Comparison of ENCODE assay signal across 8 mouse cellular contexts in the genomic region with DNA sequence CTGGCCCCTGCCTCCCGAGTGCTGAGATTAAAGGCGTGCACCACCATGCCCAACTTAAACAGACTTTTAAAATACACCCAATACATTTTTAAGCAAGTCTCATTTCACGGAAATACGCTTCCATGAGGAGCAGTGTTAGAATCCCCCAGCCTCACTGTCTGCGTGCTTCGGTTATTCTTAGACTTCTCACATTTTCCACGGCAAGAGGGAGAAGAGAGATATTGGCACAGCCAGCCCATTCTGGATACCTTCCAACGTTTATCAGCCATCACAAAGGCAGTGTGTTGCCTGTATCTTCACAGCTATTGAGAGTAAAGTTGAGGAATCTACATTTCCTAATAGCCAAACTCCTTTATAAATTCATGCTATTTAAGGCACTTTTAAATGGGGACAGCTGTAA. TPM values are rescaled to one million over a fixed set of nuclear protein-coding genes. Genes with fewer than 3 reads are reported as not detected.
A peak's percentile ranks its signal among the peaks of the same experiment; 100 is the strongest.
DNase-seq lines count a peak whose midpoint lies in the region; ATAC-seq lines count a peak whose summit lies in the region.

No protein-coding gene starts in this region.

- H3K9me3 ChIP-seq in embryonic facial prominence, embryonic 13.5 days = no peaks in the 10 kb centered on the region
- no peaks in the 10 kb centered on the region for H3K9me3 ChIP-seq in limb, embryonic 13.5 days

- H3K9ac ChIP-seq in embryonic facial prominence, embryonic 13.5 days = no peak overlapping the region
- H3K9ac ChIP-seq in limb, embryonic 13.5 days = no peak overlapping the region

- 53% methylated on average over 8 of the region's 8 CpGs for WGBS in embryonic facial prominence, embryonic 13.5 days
- 68% methylated on average over 8 of the region's 8 CpGs for WGBS in limb, embryonic 13.5 days

- peaks cover 68% of the 10 kb centered on the region for H3K4me1 ChIP-seq in embryonic facial prominence, embryonic 13.5 days
- H3K4me1 ChIP-seq in limb, embryonic 13.5 days = peaks cover 97% of the 10 kb centered on the region

- ATAC-seq in embryonic facial prominence, embryonic 13.5 days (ENCODE audit: insufficient number of reproducible peaks, insufficient read depth, low FRiP score, low TSS enrichment, low read depth) = no peak
- no peak for ATAC-seq in limb, embryonic 13.5 days (ENCODE audit: low FRiP score, low read depth)
- ATAC-seq in megakaryocyte, adult 5-6 weeks (ENCODE audit: poor library complexity, severe bottlenecking) = no peak

- H3K27me3 ChIP-seq in embryonic facial prominence, embryonic 13.5 days = no peaks in the 10 kb centered on the region
- H3K27me3 ChIP-seq in limb, embryonic 13.5 days = no peaks in the 10 kb centered on the region

- H3K4me3 ChIP-seq in embryonic facial prominence, embryonic 13.5 days = no peak overlapping the region
- H3K4me3 ChIP-seq in limb, embryonic 13.5 days = no peak overlapping the region

- H3K27ac ChIP-seq in embryonic facial prominence, embryonic 13.5 days = peak overlapping the region; percentile 64
- peak overlapping the region; percentile 28; the same call in 1 of the 2 replicates for H3K27ac ChIP-seq in limb, embryonic 13.5 days

- DNase-seq in kidney, adult 18-20 months = peak; percentile 16
- DNase-seq in kidney, postnatal 10 days = no peak
- DNase-seq in MEL-GATA-1-ER (ENCODE audit: extremely low read depth, low read depth) = peak; percentile 87
- no peak for DNase-seq in embryo, embryonic 9.5 days (ENCODE audit: extremely low spot score)
- no peak for DNase-seq in gastrocnemius, postnatal 4 days (ENCODE audit: low spot score in 2 of 2)

- peaks cover 33% of the 10 kb centered on the region for H3K36me3 ChIP-seq in embryonic facial prominence, embryonic 13.5 days
- peaks cover 32% of the 10 kb centered on the region for H3K36me3 ChIP-seq in limb, embryonic 13.5 days

- H3K4me2 ChIP-seq in embryonic facial prominence, embryonic 13.5 days = 0 out of 2 replicates have a peak overlapping the region, but pooled peaks have one; percentile 11
- H3K4me2 ChIP-seq in limb, embryonic 13.5 days (replicated peaks) = no peak overlapping the region

RNA-seq across cellular contexts. Expression of gene Atp1a1, which starts 7.8 kb away (rescaled TPM):
- 61.7 and 65.4 TPM in 2 replicates for polyA plus RNA-seq in embryonic facial prominence, embryonic 13.5 days (2015; fragmentation: Nextera tagmentation; extraction: Ambion mirVana)
- 59.6 and 63.5 TPM in 2 replicates for polyA plus RNA-seq in limb, embryonic 13.5 days (2015; fragmentation: Nextera tagmentation; extraction: Ambion mirVana)
- 67.9 and 69.6 TPM in 2 replicates for total RNA-seq in megakaryocyte, adult 5-6 weeks (2015)
- 120 and 132 TPM in 2 replicates for total RNA-seq in megakaryocyte, adult 5-6 weeks (2017)
- 100 to 1,000 TPM; 112 to 117 TPM for total RNA-seq in gastrocnemius, postnatal 4 days (2021)

Comparison
In these comparisons a context has a peak if more than half of its experiments do, and no peak if none do; other contexts are left out.
1. DNase-seq: peak in kidney, adult 18-20 months (single experiment) and MEL-GATA-1-ER (single experiment); none in kidney, postnatal 10 days (single experiment), embryo, embryonic 9.5 days (single experiment) and gastrocnemius, postnatal 4 days (0 of 2).